Mouse (Mus musculus) intestine, embryonic 15.5 days (tissue): ENCODE results near the gene Hpcal1. TPM values are rescaled to one million over a fixed set of nuclear protein-coding genes. Genes with fewer than 3 reads are reported as not detected.

Experiments used
- ATAC-seq: fragments of 200-750 bp; cut with Nextera tagmentation; 2 replicates; pipeline ENCODE4 v1.8.0; 2017; ENCODE audit warnings: moderate TSS enrichment, moderate library complexity
- H3K27ac ChIP-seq: fragments of 300-500 bp; sonication (generic); 2 replicates; pipeline ENCODE4 v1.5.1; 2015; ENCODE audit warnings: mild to moderate bottlenecking, inconsistent platforms
- H3K27me3 ChIP-seq: fragments of 300-500 bp; sonication (generic); replicated peaks from 2 replicates; pipeline ENCODE4 v1.6.1; 2015; ENCODE audit warnings: inconsistent platforms
- H3K36me3 ChIP-seq: fragments of 300-500 bp; sonication (generic); 2 replicates; pipeline ENCODE4 v1.6.1; 2015; ENCODE audit warnings: inconsistent platforms
- H3K4me1 ChIP-seq: fragments of 300-500 bp; sonication (generic); replicated peaks from 2 replicates; pipeline ENCODE4 v1.6.1; 2015; ENCODE audit warnings: inconsistent platforms
- H3K4me2 ChIP-seq: fragments of 300-500 bp; sonication (generic); replicated peaks from 2 replicates; pipeline ENCODE4 v1.6.1; 2015; ENCODE audit warnings: mild to moderate bottlenecking, inconsistent platforms
- H3K4me3 ChIP-seq: fragments of 300-500 bp; sonication (generic); replicated peaks from 2 replicates; pipeline ENCODE4 v1.5.1; 2015; ENCODE audit warnings: inconsistent platforms
- H3K9ac ChIP-seq: fragments of 300-500 bp; sonication (generic); 2 replicates; pipeline ENCODE4 v1.6.1; 2015; ENCODE audit warnings: inconsistent platforms
- H3K9me3 ChIP-seq: fragments of 300-500 bp; sonication (generic); 2 replicates; pipeline ENCODE4 v1.6.1; 2016; ENCODE audit warnings: inconsistent platforms
- WGBS: fragments of 180-500 bp; shearing (Covaris S2); methylation state at CpG from one replicate; pipeline ENCODE4 v1.1.7; 2015; 5-methylcytosine and 5-hydroxymethylcytosine counted together
- polyA plus RNA-seq: library from polyadenylated mRNA; unstranded; fragments of >200 nt; fragmentation: Nextera tagmentation; extraction: Ambion mirVana; gene quantifications from 2 replicates; pipeline ENCODE4 v1.2.1, GENCODE M21; 2015

Hpcal1 gene
- polyA plus RNA-seq, 1 experiment from 2014 or later, result 46.7 TPM

GRCm38 (mm10) chr12:17703866-17704265 is 13.2 kb downstream of the Hpcal1 start:
- no peak for ATAC-seq
- H3K4me1 ChIP-seq, result peaks cover 21% of the 10 kb centered on the region
- H3K9me3 ChIP-seq, result no peaks in the 10 kb centered on the region
- H3K27me3 ChIP-seq, result no peaks in the 10 kb centered on the region
- no peak overlapping the region for H3K4me3 ChIP-seq
- H3K9ac ChIP-seq, result no peak overlapping the region
- H3K36me3 ChIP-seq, result no peaks in the 10 kb centered on the region
- WGBS, result 86% methylated on average over 3 of the region's 3 CpGs
- no peak overlapping the region for H3K4me2 ChIP-seq
- no peak overlapping the region for H3K27ac ChIP-seq

- Histone ChIP-seq H3K27me3 (no peaks in the 10 kb centered on the region), H3K27ac (no peak overlapping the region), H3K4me1 (peaks cover 31% of the 10 kb centered on the region), H3K4me2 (no peak overlapping the region), H3K4me3 (no peak overlapping the region), H3K9me3 (no peaks in the 10 kb centered on the region), H3K9ac (no peak overlapping the region), H3K36me3 (no peaks in the 10 kb centered on the region)
- no peak for ATAC-seq
These were observed 16.8 kb downstream of the Hpcal1 start for GRCm38 (mm10) chr12:17707472-17707871.

- Histone ChIP-seq H3K36me3 (no peaks in the 10 kb centered on the region), H3K9me3 (no peaks in the 10 kb centered on the region), H3K27ac (peak overlapping the region; percentile 70), H3K9ac (no peak overlapping the region), H3K4me3 (no peak overlapping the region), H3K27me3 (no peaks in the 10 kb centered on the region), H3K4me1 (peaks cover 31% of the 10 kb centered on the region), H3K4me2 (peak overlapping the region; percentile 43; the same call in 1 of the 2 replicates)
- ATAC-seq, result peak; percentile 68
- WGBS, result 35% methylated on average over 4 of the region's 4 CpGs
These were observed 18.8 kb downstream of the Hpcal1 start for GRCm38 (mm10) chr12:17709451-17709850.

GRCm38 (mm10) chr12:17709926-17710746 is 19.5 kb downstream of the Hpcal1 start:
- Histone ChIP-seq H3K4me2 (peak overlapping the region; percentile 43), H3K36me3 (no peaks in the 10 kb centered on the region), H3K9ac (peak overlapping the region; percentile 10; the same call in 1 of the 2 replicates), H3K9me3 (no peaks in the 10 kb centered on the region), H3K27me3 (no peaks in the 10 kb centered on the region), H3K4me3 (no peak overlapping the region), H3K27ac (peak overlapping the region; percentile 70), H3K4me1 (peaks cover 31% of the 10 kb centered on the region)
- peak; percentile 76 for ATAC-seq
- WGBS, result 37% methylated on average over 17 of the region's 17 CpGs

GRCm38 (mm10) chr12:17710747-17711092 is 20.1 kb downstream of the Hpcal1 start:
- whole genome bisulfite sequencing, result 10% methylated on average over 3 of the region's 3 CpGs
- no peaks in the 10 kb centered on the region for H3K27me3 ChIP-seq
- ATAC-seq, result peak; percentile 77
- peak overlapping the region; percentile 43 for H3K4me2 ChIP-seq
- no peaks in the 10 kb centered on the region for H3K9me3 ChIP-seq
- H3K9ac ChIP-seq, result peak overlapping the region; percentile 10; the same call in 1 of the 2 replicates
- H3K4me1 ChIP-seq, result peaks cover 31% of the 10 kb centered on the region
- no peak overlapping the region for H3K4me3 ChIP-seq
- peak overlapping the region; percentile 70 for H3K27ac ChIP-seq
- H3K36me3 ChIP-seq, result no peaks in the 10 kb centered on the region

- H3K4me1 ChIP-seq, result peaks cover 31% of the 10 kb centered on the region
- 58% methylated on average over 6 of the region's 6 CpGs for WGBS
- H3K27ac ChIP-seq, result no peak overlapping the region
- no peaks in the 10 kb centered on the region for H3K9me3 ChIP-seq
- no peak for ATAC-seq
- no peaks in the 10 kb centered on the region for H3K27me3 ChIP-seq
- H3K9ac ChIP-seq, result no peak overlapping the region
- H3K4me3 ChIP-seq, result no peak overlapping the region
- no peak overlapping the region for H3K4me2 ChIP-seq
- no peaks in the 10 kb centered on the region for H3K36me3 ChIP-seq
These were observed 21.2 kb downstream of the Hpcal1 start for GRCm38 (mm10) chr12:17711731-17712388.

- H3K4me2 ChIP-seq, result no peak overlapping the region
- no peak overlapping the region for H3K4me3 ChIP-seq
- 31% methylated on average over 1 of the region's 1 CpGs for WGBS
- no peak for ATAC-seq
- H3K27ac ChIP-seq, result no peak overlapping the region
- no peaks in the 10 kb centered on the region for H3K27me3 ChIP-seq
- no peak overlapping the region for H3K9ac ChIP-seq
- no peaks in the 10 kb centered on the region for H3K36me3 ChIP-seq
- H3K9me3 ChIP-seq, result no peaks in the 10 kb centered on the region
- peaks cover 31% of the 10 kb centered on the region for H3K4me1 ChIP-seq
These were observed 21.9 kb downstream of the Hpcal1 start for GRCm38 (mm10) chr12:17712571-17712970.

- H3K4me1 ChIP-seq, result peaks cover 13% of the 10 kb centered on the region
- no peak for ATAC-seq
- H3K9me3 ChIP-seq, result no peaks in the 10 kb centered on the region
- WGBS, result 89% methylated on average over 4 of the region's 4 CpGs
- no peaks in the 10 kb centered on the region for H3K36me3 ChIP-seq
- H3K4me2 ChIP-seq, result no peak overlapping the region
- H3K27ac ChIP-seq, result no peak overlapping the region
- no peaks in the 10 kb centered on the region for H3K27me3 ChIP-seq
- H3K9ac ChIP-seq, result no peak overlapping the region
- no peak overlapping the region for H3K4me3 ChIP-seq
These were observed 25.2 kb downstream of the Hpcal1 start for GRCm38 (mm10) chr12:17715720-17716478.

GRCm38 (mm10) chr12:17717257-17717656 is 26.6 kb downstream of the Hpcal1 start:
- no peak for ATAC-seq
- Histone ChIP-seq H3K9me3 (no peaks in the 10 kb centered on the region), H3K4me2 (no peak overlapping the region), H3K27ac (no peak overlapping the region), H3K36me3 (no peaks in the 10 kb centered on the region), H3K4me3 (no peak overlapping the region), H3K4me1 (peaks cover under 1% of the 10 kb centered on the region), H3K27me3 (no peaks in the 10 kb centered on the region), H3K9ac (no peak overlapping the region)
- 87% methylated on average over 1 of the region's 1 CpGs for WGBS

- no peak overlapping the region for H3K4me3 ChIP-seq
- H3K36me3 ChIP-seq, result no peaks in the 10 kb centered on the region
- H3K9ac ChIP-seq, result no peak overlapping the region
- H3K9me3 ChIP-seq, result no peaks in the 10 kb centered on the region
- ATAC-seq, result no peak
- no peak overlapping the region for H3K27ac ChIP-seq
- no peaks in the 10 kb centered on the region for H3K4me1 ChIP-seq
- no peaks in the 10 kb centered on the region for H3K27me3 ChIP-seq
- no peak overlapping the region for H3K4me2 ChIP-seq
- 53% methylated on average over 6 of the region's 6 CpGs for WGBS
These were observed 27.5 kb downstream of the Hpcal1 start for GRCm38 (mm10) chr12:17718146-17718545.

- no peak for ATAC-seq
- Histone ChIP-seq H3K27ac (no peak overlapping the region), H3K4me3 (no peak overlapping the region), H3K36me3 (no peaks in the 10 kb centered on the region), H3K27me3 (no peaks in the 10 kb centered on the region), H3K4me2 (no peak overlapping the region), H3K4me1 (peaks cover 16% of the 10 kb centered on the region), H3K9me3 (no peaks in the 10 kb centered on the region), H3K9ac (no peak overlapping the region)
These were observed 30.4 kb downstream of the Hpcal1 start for GRCm38 (mm10) chr12:17721058-17721457.

GRCm38 (mm10) chr12:17722452-17723181 is 32.0 kb downstream of the Hpcal1 start:
- peaks cover 27% of the 10 kb centered on the region for H3K4me1 ChIP-seq
- no peaks in the 10 kb centered on the region for H3K27me3 ChIP-seq
- WGBS, result 89% methylated on average over 13 of the region's 13 CpGs
- H3K9me3 ChIP-seq, result no peaks in the 10 kb centered on the region
- no peak for ATAC-seq
- H3K4me2 ChIP-seq, result no peak overlapping the region
- H3K4me3 ChIP-seq, result no peak overlapping the region
- no peaks in the 10 kb centered on the region for H3K36me3 ChIP-seq
- H3K27ac ChIP-seq, result no peak overlapping the region
- H3K9ac ChIP-seq, result no peak overlapping the region
